Mouse (Mus musculus) liver, adult 2 months (tissue): ENCODE results near the gene Fnip1. TPM values are rescaled to one million over a fixed set of nuclear protein-coding genes. Genes with fewer than 3 reads are reported as not detected.

Experiments
- DNase-seq: peaks from one replicate; pipeline ENCODE4 v3.0.0-alpha.2; 2011; ENCODE audit warnings: low read depth, low spot score; ENCODE audit errors: extremely low read depth
- H3K27ac ChIP-seq: fragments of 200-500 bp; replicated peaks from 2 replicates; pipeline ENCODE4 v1.5.1; 2012; ENCODE audit warnings: low read depth, mild to moderate bottlenecking, control low read depth, inconsistent platforms, low read length; ENCODE audit not compliant: insufficient read depth
- H3K27me3 ChIP-seq: fragments of 200-500 bp; 2 replicates; pipeline ENCODE4 v1.6.1; 2012; ENCODE audit warnings: mild to moderate bottlenecking, moderate library complexity, low read length, inconsistent platforms; ENCODE audit not compliant: control insufficient read depth, insufficient read depth
- H3K36me3 ChIP-seq: fragments of 200-500 bp; 2 replicates; pipeline ENCODE4 v1.6.1; 2012; ENCODE audit warnings: low read length, inconsistent platforms; ENCODE audit not compliant: control insufficient read depth, insufficient read depth
- H3K4me1 ChIP-seq: fragments of 200-500 bp; 2 replicates; pipeline ENCODE4 v1.6.1; 2011; ENCODE audit warnings: low read length; ENCODE audit not compliant: control insufficient read depth, insufficient read depth
- H3K4me3 ChIP-seq: fragments of 200-500 bp; 2 replicates; pipeline ENCODE4 v1.5.1; 2011; ENCODE audit warnings: low read depth, mild to moderate bottlenecking, control low read depth, low read length, moderate library complexity; ENCODE audit not compliant: insufficient read depth
- H3K79me2 ChIP-seq: fragments of 200-500 bp; 2 replicates; pipeline ENCODE4 v1.6.1; 2012; ENCODE audit warnings: inconsistent platforms, mild to moderate bottlenecking, low read length, moderate library complexity; ENCODE audit not compliant: control insufficient read depth, insufficient read depth
- H3K9ac ChIP-seq: fragments of 200-500 bp; 2 replicates; pipeline ENCODE4 v1.6.1; 2012; ENCODE audit warnings: low read depth, mild to moderate bottlenecking, control low read depth, inconsistent platforms, low read length
- CTCF ChIP-seq: fragments of 200-500 bp; IDR thresholded peaks from 2 replicates; pipeline ENCODE4 v1.5.1; 2011; ENCODE audit warnings: low read depth, low read length, control low read depth
- POLR2A ChIP-seq: fragments of 200-500 bp; IDR thresholded peaks from 2 replicates; pipeline ENCODE4 v1.6.1; 2011; ENCODE audit warnings: low read length, control low read depth; ENCODE audit not compliant: insufficient read depth; ENCODE audit errors: extremely low read depth
- WGBS: fragments of 180-500 bp; shearing (Covaris S2); methylation state at CpG from one replicate; pipeline ENCODE4 v1.1.7; 2018; 5-methylcytosine and 5-hydroxymethylcytosine counted together
- polyA plus RNA-seq: library from polyadenylated mRNA; depleted of rRNA; stranded (reverse); fragments of >200 nt; gene quantifications from 2 replicates; pipeline ENCODE4 v1.2.3, GENCODE M21; 2012
- total RNA-seq: library from RNA; depleted of rRNA; stranded (reverse); fragments of >200 nt; gene quantifications from 2 replicates; pipeline ENCODE4 v1.2.3, GENCODE M21; 2014

Gene Fnip1
- total and polyA plus RNA-seq, 2 experiments = 2.3 to 42.5 TPM

DNA sequence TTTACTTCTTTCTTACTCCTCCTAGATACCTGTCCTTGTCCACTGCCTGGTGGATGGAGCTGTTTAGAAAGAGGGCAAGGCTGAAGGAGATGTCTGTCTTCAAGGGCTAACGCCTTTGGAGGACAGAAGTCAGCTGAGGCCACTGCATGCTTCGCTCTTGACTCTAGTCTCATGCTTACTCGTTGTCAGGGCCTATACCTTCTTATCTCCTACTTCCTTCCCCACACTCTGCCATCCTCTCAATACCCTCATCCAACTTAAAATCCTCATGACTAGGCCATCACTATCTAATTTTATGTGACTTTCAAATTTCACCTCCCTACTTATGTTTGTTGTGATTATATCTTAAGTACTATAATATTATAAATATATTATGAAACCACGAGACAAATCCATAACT lies 33.1 kb upstream of the Fnip1 start:
- no peak overlapping the region for H3K4me3 ChIP-seq
- no peak overlapping the region for H3K27ac ChIP-seq
- H3K9ac ChIP-seq = no peak overlapping the region
- WGBS = 72% methylated on average over 4 of the region's 4 CpGs
- H3K36me3 ChIP-seq = no peaks in the 10 kb centered on the region
- H3K79me2 ChIP-seq = no peaks in the 10 kb centered on the region
- H3K27me3 ChIP-seq = no peaks in the 10 kb centered on the region
- TF ChIP-seq POLR2A = no peak
- TF ChIP-seq CTCF = no peak
- no peak for DNase-seq
- H3K4me1 ChIP-seq = no peaks in the 10 kb centered on the region

DNA sequence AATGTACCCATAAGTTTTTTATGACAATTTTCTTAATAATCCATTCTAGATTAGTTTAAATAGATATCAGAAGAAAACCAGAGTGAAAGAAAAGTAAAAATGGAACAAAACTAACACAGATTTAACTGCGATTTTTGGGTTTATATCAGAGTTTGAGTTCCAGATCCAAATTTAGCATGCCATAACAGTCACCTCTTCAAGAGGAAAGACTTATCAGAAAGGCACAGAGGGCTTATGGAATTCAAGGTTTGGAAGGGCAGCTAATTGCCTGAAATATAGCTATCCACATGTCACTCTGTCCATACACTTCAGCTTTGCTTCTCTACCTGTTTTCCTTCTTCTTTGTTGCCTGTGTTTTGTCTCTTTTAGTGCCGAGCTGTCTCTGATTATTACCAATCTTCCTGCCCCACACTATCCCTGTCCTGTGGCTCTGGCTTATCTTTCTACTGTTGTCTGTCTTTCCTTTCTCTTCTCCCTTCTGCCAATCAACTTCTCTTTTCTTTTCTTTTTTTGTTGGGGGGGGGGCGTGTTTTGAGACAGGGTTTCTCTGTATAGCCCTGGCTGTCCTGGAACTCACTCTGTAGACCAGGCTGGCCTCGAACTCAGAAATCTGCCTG lies 31.0 kb upstream of the Fnip1 start:
- DNase-seq = no peak

DNA sequence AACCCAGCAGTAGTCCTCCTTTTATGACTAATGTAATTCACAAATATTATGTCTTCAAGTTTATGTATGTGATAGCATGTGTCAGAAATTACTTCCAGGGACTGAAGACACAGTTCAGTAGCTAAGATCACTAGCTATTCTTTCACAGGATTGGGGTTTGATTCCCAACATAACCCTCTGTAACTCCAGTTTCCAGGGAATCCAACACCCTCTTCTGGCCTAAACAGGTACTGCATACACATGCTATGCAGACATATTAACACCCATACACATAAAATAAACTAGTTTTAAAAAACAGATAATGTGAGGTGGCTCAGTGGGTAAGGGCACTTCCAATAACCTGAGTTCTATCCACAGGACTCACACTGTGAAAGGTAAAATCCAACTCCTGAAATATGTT lies 27.4 kb upstream of the Fnip1 start:
- no peaks in the 10 kb centered on the region for H3K79me2 ChIP-seq
- H3K27me3 ChIP-seq = no peaks in the 10 kb centered on the region
- no peaks in the 10 kb centered on the region for H3K36me3 ChIP-seq

More for the DNA sequence above, 31.0 kb upstream of the Fnip1 start:
- Histone ChIP-seq H3K4me1 (no peaks in the 10 kb centered on the region), H3K79me2 (no peaks in the 10 kb centered on the region), H3K9ac (no peak overlapping the region), H3K4me3 (no peak overlapping the region), H3K36me3 (no peaks in the 10 kb centered on the region), H3K27me3 (no peaks in the 10 kb centered on the region), H3K27ac (no peak overlapping the region)
- WGBS = 86% methylated on average over 4 of the region's 4 CpGs
- TF ChIP-seq POLR2A = no peak
- TF ChIP-seq CTCF = no peak

DNA sequence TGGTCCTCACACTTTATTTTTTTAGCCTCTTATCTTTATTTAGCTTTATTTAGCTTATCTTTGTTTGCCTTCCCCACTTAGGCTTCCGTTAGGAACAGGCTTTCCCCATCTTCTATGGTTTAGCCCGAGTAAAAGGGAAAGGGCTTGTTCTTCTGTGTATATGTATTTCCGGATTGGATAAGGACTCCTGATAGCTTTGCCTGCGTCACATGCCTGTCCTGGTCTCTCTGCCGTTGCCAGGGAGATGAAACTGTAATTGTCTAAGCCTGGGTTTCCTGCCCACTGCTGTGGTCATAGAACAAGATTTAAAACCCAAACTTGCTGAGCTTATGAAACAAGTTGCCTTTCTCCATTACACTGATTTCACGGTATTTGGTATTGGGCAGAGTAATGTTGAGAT lies 25.0 kb upstream of the Fnip1 start:
- H3K36me3 ChIP-seq = no peaks in the 10 kb centered on the region
- DNase-seq = peak; percentile 12
- 15% methylated on average over 6 of the region's 6 CpGs for WGBS
- H3K9ac ChIP-seq = no peak overlapping the region
- H3K4me3 ChIP-seq = no peak overlapping the region
- no peaks in the 10 kb centered on the region for H3K79me2 ChIP-seq
- no peak overlapping the region for H3K27ac ChIP-seq
- no peaks in the 10 kb centered on the region for H3K27me3 ChIP-seq
- no peaks in the 10 kb centered on the region; the same call in 1 of the 2 replicates for H3K4me1 ChIP-seq
- TF ChIP-seq CTCF = no peak
- no peak for TF ChIP-seq POLR2A

More for the DNA sequence above, 27.4 kb upstream of the Fnip1 start:
- Histone ChIP-seq H3K4me3 (no peak overlapping the region), H3K9ac (no peak overlapping the region), H3K4me1 (no peaks in the 10 kb centered on the region; the same call in 1 of the 2 replicates), H3K27ac (no peak overlapping the region)
- no peak for TF ChIP-seq POLR2A
- TF ChIP-seq CTCF = no peak
- no peak for DNase-seq

DNA sequence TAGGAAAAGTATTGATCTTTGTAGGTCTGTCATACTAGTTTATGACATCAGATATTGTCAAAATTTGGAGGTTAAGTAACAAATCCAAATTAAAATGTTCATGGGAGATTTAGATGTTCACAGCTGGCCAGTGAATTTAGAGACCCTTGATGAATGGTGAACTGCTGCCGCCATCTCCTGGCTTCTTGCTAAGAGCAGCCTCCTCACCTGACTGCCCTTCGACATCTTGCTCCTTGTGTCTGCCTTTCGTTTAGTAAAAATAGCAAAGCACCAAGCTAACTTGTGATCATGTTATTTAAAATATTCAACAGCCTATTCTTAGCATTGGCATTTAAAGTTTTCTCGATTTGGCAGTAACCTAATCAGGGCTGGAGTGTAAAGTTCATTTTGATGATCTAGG lies 15.0 kb upstream of the Fnip1 start:
- Histone ChIP-seq H3K9ac (no peak overlapping the region), H3K36me3 (no peaks in the 10 kb centered on the region), H3K27me3 (no peaks in the 10 kb centered on the region), H3K4me1 (no peaks in the 10 kb centered on the region), H3K27ac (no peak overlapping the region), H3K79me2 (no peaks in the 10 kb centered on the region), H3K4me3 (no peak overlapping the region)
- DNase-seq = no peak
- no peak for TF ChIP-seq CTCF
- no peak for TF ChIP-seq POLR2A
- WGBS = 82% methylated on average over 4 of the region's 4 CpGs

DNA sequence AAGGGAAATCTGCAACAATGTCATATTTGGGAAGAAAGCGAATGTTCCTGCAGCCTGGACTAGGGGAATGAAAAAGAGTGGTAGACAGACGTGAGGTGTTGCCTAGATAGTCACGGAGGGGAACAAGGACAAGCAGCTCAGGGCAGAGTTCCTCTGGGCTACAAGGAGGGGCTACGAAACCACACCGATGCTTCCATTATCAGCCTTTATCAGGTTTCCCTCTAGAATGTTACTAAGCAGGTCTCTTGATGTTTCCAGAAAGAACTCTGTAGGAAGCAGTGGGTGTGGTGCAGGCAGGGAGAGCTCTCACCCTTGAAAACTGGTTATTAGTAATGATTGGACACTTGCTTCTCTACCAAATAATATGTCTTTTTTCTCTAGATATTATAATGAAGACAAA lies 11.7 kb upstream of the Fnip1 start:
- H3K36me3 ChIP-seq = no peaks in the 10 kb centered on the region
- 77% methylated on average over 5 of the region's 5 CpGs for WGBS
- no peaks in the 10 kb centered on the region for H3K79me2 ChIP-seq
- TF ChIP-seq CTCF (no peak), POLR2A (no peak)
- H3K27ac ChIP-seq = no peak overlapping the region
- no peaks in the 10 kb centered on the region for H3K27me3 ChIP-seq
- DNase-seq = no peak
- H3K9ac ChIP-seq = no peak overlapping the region
- H3K4me3 ChIP-seq = no peak overlapping the region
- no peaks in the 10 kb centered on the region for H3K4me1 ChIP-seq
